Mouse (Mus musculus) myocyte (in vitro differentiated cells): Measurements from ENCODE around the gene Rnf222. TPM values are rescaled to one million over a fixed set of nuclear protein-coding genes. Genes with fewer than 3 reads are reported as not detected.
A peak's percentile ranks its signal among the peaks of the same experiment; 100 is the strongest.
"Not testable (repeated sequence)": the region's sequence is repeated elsewhere in the genome, so short reads cannot be mapped to it uniquely, and the experiment has no call there.

ENCODE experiments used
- H3K27me3 ChIP-seq: one replicate; pipeline ENCODE4 v1.6.1; 2011; ENCODE audit not compliant: control insufficient read depth, insufficient read depth, insufficient read length
- H3K36me3 ChIP-seq: one replicate; pipeline ENCODE4 v1.6.1; 2011; ENCODE audit not compliant: control insufficient read depth, insufficient read depth
- H3K4me2 ChIP-seq: one replicate; pipeline ENCODE4 v1.6.1; 2011; ENCODE audit warnings: low read depth, control low read depth
- H3K4me3 ChIP-seq: one replicate; pipeline ENCODE4 v1.5.1; 2011; ENCODE audit warnings: mild to moderate bottlenecking, control low read depth, moderate library complexity
- H3K79me2 ChIP-seq: one replicate; pipeline ENCODE4 v1.6.1; 2011; ENCODE audit not compliant: control insufficient read depth, insufficient read depth
- H3ac ChIP-seq: one replicate; pipeline ENCODE4 v1.6.1; 2011; ENCODE audit not compliant: control insufficient read depth, insufficient read length
- CEBPB ChIP-seq: IDR thresholded peaks from 2 replicates; pipeline ENCODE4 v1.6.1; 2011; ENCODE audit warnings: mild to moderate bottlenecking, moderate library complexity; ENCODE audit not compliant: poor library complexity, insufficient read depth, severe bottlenecking
- E2F4 ChIP-seq: IDR thresholded peaks from one replicate; pipeline ENCODE4 v1.6.1; 2011; ENCODE audit warnings: mild to moderate bottlenecking, control low read depth, moderate library complexity; ENCODE audit not compliant: insufficient read depth
- MAX ChIP-seq: IDR thresholded peaks from one replicate; pipeline ENCODE4 v1.6.1; 2011; ENCODE audit warnings: low read depth, mild to moderate bottlenecking, control low read depth
- MYOD1 ChIP-seq, 3 experiments: IDR thresholded peaks; one replicate each; pipeline ENCODE4 v1.6.1; 2011; ENCODE audit warnings: control low read depth in 2 of 3, low read depth in 2 of 3, mild to moderate bottlenecking in 2 of 3, moderate library complexity in 1 of 3; ENCODE audit not compliant: insufficient read length in 2 of 3, control insufficient read depth in 1 of 3
- MYOG ChIP-seq, 3 experiments: IDR thresholded peaks; one replicate each; pipeline ENCODE4 v1.6.1; 2011; ENCODE audit warnings: control low read depth in 2 of 3, low read depth in 2 of 3, mild to moderate bottlenecking in 2 of 3; ENCODE audit not compliant: insufficient read length in 2 of 3, control insufficient read depth in 1 of 3, insufficient read depth in 1 of 3
- POLR2A ChIP-seq: IDR thresholded peaks from one replicate; pipeline ENCODE4 v1.6.1; 2011; ENCODE audit warnings: low read depth, mild to moderate bottlenecking, control low read depth, moderate library complexity; ENCODE audit not compliant: insufficient read length
- POLR2AphosphoS2 ChIP-seq: IDR thresholded peaks from one replicate; pipeline ENCODE4 v1.6.1; 2011; ENCODE audit warnings: low read depth, control low read depth; ENCODE audit not compliant: insufficient read length
- REST ChIP-seq: IDR thresholded peaks from one replicate; pipeline ENCODE4 v1.6.1; 2011; ENCODE audit warnings: mild to moderate bottlenecking, control low read depth, moderate library complexity; ENCODE audit not compliant: insufficient read depth, insufficient read length
- SRF ChIP-seq: IDR thresholded peaks from one replicate; pipeline ENCODE4 v1.6.1; 2011; ENCODE audit warnings: low read depth; ENCODE audit not compliant: control insufficient read depth, insufficient read length
- TCF12 ChIP-seq: IDR thresholded peaks from one replicate; pipeline ENCODE4 v1.6.1; 2011; ENCODE audit warnings: mild to moderate bottlenecking, control low read depth; ENCODE audit not compliant: poor library complexity, insufficient read depth, severe bottlenecking
- TCF3 ChIP-seq: IDR thresholded peaks from one replicate; pipeline ENCODE4 v1.6.1; 2011; ENCODE audit warnings: low read depth, control low read depth; ENCODE audit not compliant: insufficient read length
- USF1 ChIP-seq: IDR thresholded peaks from one replicate; pipeline ENCODE4 v1.6.1; 2011; ENCODE audit warnings: low read depth, mild to moderate bottlenecking, control low read depth, moderate library complexity
- polyA plus RNA-seq: library from polyadenylated mRNA; unstranded; fragments of >200 nt; fragmentation: generic; extraction: Trizol; gene quantifications from one replicate; pipeline ENCODE4 v1.2.1, GENCODE M21; 2012; ENCODE audit warnings: missing spikeins

Gene Rnf222
- polyA plus RNA-seq, 1 experiment: not detected

- H3K36me3 ChIP-seq: no peaks in the 10 kb centered on the region
- TF ChIP-seq MYOD1 (IDR thresholded peaks at IDR 0.05; ENCODE audit: control insufficient read depth in 1 of 3, insufficient read length in 2 of 3, low read depth in 2 of 3): no peak
- no peak for TF ChIP-seq POLR2AphosphoS2
- TF ChIP-seq USF1: no peak
- no peak for TF ChIP-seq CEBPB
- no peak for TF ChIP-seq POLR2A
- no peak for TF ChIP-seq TCF12
- TF ChIP-seq MYOG (IDR thresholded peaks at IDR 0.05; ENCODE audit: control insufficient read depth in 1 of 3, insufficient read depth in 1 of 3, insufficient read length in 2 of 3, low read depth in 2 of 3): no peak
- TF ChIP-seq MAX: no peak
- no peak for TF ChIP-seq SRF
- no peak for TF ChIP-seq REST
- TF ChIP-seq TCF3: no peak
- no peak for TF ChIP-seq E2F4
- no peak within 1 kb of the TSS for H3ac ChIP-seq
- H3K27me3 ChIP-seq: peaks cover 9% of the 10 kb centered on the region
- no peaks in the 10 kb centered on the region for H3K79me2 ChIP-seq
- no peak within 1 kb of the TSS for H3K4me2 ChIP-seq
- no peak within 1 kb of the TSS for H3K4me3 ChIP-seq
Observed at GRCm38 (mm10) chr11:68926981-68927380, 38.6 kb downstream of the Rnf222 start, which contains the start of gene Odf4. Gene Odf4 (minus strand): TSS chr11:68927081.

GRCm38 (mm10) chr11:68929947-68930346 lies 41.6 kb downstream of the Rnf222 start:
- Histone ChIP-seq H3ac (no peak overlapping the region), H3K36me3 (no peaks in the 10 kb centered on the region), H3K79me2 (no peaks in the 10 kb centered on the region), H3K4me3 (no peak overlapping the region), H3K27me3 (peaks cover 4% of the 10 kb centered on the region), H3K4me2 (no peak overlapping the region)
- TF ChIP-seq E2F4 (no peak), MAX (no peak), POLR2A (no peak), USF1 (no peak), SRF (no peak), TCF12 (no peak), POLR2AphosphoS2 (no peak)

- Histone ChIP-seq H3K79me2 (no peaks in the 10 kb centered on the region), H3K27me3 (no peaks in the 10 kb centered on the region), H3K36me3 (no peaks in the 10 kb centered on the region), H3ac (no peak overlapping the region), H3K4me3 (no peak overlapping the region), H3K4me2 (no peak overlapping the region)
- no peak for TF ChIP-seq MYOD1 (IDR thresholded peaks at IDR 0.05; ENCODE audit: control insufficient read depth in 1 of 3, insufficient read length in 2 of 3, low read depth in 2 of 3)
- no peak for TF ChIP-seq MAX
- no peak for TF ChIP-seq TCF12
- TF ChIP-seq USF1: no peak
- no peak for TF ChIP-seq MYOG (IDR thresholded peaks at IDR 0.05; ENCODE audit: control insufficient read depth in 1 of 3, insufficient read depth in 1 of 3, insufficient read length in 2 of 3, low read depth in 2 of 3)
- TF ChIP-seq POLR2A: no peak
Observed at GRCm38 (mm10) chr11:68933885-68934507, 45.6 kb downstream of the Rnf222 start.

- not testable (repeated sequence) for H3ac ChIP-seq, H3K79me2 ChIP-seq
Observed at GRCm38 (mm10) chr11:68936951-68937350, 48.6 kb downstream of the Rnf222 start.

GRCm38 (mm10) chr11:68939451-68940304 lies 51.3 kb downstream of the Rnf222 start:
- Histone ChIP-seq H3K4me2 (peak overlapping the region; percentile 91), H3ac (no peak overlapping the region), H3K36me3 (no peaks in the 10 kb centered on the region), H3K27me3 (no peaks in the 10 kb centered on the region), H3K4me3 (peak overlapping the region; percentile 21), H3K79me2 (no peaks in the 10 kb centered on the region)
- peak; percentile 59 for TF ChIP-seq POLR2A
- peak; percentile 33 for TF ChIP-seq POLR2AphosphoS2
- no peak for TF ChIP-seq E2F4
- TF ChIP-seq USF1: peak; percentile 73

More at GRCm38 (mm10) chr11:68936951-68937350, 48.6 kb downstream of the Rnf222 start:
- H3K27me3 ChIP-seq, H3K4me3 ChIP-seq, H3K36me3 ChIP-seq, H3K4me2 ChIP-seq: not testable (repeated sequence)
